Mouse (Mus musculus) adrenal gland, adult (tissue): Measurements from ENCODE around the gene Mier3.

ENCODE experiments used
- DNase-seq, 2 experiments: peaks; one replicate each; pipeline ENCODE4 v3.0.0; 2022 to 2023; ENCODE audit warnings: low spot score in 1 of 2; ENCODE audit not compliant: inconsistent age in 2 of 2

Mier3 gene

DNA sequence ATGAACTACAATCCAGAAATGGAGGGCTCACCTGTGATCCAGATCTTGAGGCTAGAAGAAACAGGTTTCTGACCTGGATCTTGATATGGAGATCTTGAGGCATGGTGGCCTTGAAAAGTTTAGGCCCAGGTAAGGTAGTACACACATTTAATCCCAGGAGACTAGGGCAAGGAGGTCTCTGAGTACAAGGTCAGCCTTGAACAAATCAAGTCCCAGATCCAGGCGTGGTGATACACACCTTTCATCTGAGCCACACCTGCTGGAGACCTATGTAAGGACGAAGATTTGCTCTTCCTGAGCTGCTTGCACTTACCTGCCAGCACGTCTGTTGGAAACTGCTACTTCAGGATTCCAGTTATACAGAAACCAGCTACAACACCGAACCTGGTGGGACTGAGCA is at the start of gene Mier3:
Gene Mier3 (plus strand): TSS at position 301 of the 400 bp plus-strand sequence.
- no peak for DNase-seq

DNA sequence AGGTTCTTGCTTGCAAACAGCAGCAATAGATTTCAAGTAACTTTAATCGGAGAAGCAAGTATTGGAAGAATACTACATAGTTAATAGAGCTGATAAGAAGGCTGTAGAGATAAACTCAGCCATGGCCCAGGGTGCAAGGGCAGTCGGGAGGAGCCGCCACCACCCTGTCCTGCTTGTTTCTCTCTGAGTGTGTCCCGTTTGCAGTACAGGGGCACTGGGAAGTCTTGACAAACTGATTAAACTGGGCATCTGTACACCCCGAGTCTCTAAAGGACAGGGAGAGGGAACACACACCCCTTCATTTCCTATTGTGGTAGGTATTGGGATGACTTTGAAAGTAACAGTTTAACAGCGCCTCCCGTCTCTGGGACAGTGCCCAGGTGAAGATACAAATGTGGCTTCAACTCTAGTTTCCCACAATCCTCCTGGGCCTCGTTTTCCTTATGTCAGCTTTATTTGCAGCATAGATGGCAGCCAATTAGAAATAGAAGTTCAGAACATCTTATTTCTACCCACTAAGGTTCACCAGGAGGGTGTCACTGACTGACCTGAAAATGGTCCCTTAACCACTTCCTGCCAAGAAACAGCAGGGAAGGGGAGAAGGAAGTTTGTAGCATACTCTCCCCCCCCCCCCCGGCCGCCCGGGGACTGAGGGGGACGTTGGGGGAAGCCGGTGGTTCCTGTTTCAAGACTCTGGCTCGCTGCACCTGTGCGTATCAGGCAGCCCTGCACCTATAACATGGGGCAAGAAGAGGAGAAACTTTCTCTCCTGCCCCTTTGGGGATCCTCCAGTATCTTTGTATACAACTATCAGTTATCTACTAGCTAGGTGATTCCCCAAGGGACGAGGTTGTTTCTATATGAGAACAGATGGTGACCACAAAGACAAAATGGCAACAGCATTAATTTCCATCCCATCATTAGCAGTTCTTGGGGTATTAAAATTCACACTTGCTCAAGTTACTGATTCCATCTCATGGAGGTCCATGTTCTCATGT is 46.3 kb upstream of the Mier3 start:
- DNase-seq = no peak

DNA sequence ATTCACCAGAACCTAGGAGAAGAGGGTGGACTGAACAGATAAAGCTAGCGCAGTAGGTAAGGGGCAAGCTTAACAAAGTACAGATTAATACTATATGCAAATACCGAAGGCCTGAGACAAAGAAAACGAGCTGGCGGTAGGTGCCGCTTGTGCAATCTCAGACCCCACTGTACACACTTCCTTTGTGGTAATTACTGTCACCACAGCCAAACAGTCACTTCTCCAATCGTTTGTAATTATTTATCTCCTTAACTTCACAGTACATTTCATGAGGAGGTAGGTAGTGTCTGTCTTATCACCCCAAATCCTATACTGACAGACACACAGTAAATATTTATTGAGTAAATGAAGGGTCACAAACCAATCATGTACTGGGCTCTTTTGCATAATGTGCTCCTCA is 40.5 kb upstream of the Mier3 start:
- no peak for DNase-seq

DNA sequence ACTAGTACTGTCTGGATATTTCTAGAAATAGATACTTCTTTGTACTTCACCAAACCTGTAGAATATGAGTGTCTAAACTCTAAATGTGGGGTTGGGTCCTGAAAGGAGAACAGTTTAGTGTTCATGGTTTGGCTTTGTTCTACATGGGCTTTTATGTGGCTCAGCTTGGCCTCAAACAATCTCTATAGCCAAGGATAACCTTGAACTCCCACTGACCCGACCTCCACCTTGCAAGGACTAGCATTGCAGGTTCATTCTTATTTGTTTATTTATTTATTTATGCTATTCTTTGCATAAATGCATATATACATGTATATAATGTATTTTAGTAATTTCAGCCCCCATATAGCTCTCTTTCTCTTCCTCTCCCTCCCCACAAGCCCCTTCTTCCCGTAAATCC is 37.1 kb upstream of the Mier3 start:
- DNase-seq = no peak

DNA sequence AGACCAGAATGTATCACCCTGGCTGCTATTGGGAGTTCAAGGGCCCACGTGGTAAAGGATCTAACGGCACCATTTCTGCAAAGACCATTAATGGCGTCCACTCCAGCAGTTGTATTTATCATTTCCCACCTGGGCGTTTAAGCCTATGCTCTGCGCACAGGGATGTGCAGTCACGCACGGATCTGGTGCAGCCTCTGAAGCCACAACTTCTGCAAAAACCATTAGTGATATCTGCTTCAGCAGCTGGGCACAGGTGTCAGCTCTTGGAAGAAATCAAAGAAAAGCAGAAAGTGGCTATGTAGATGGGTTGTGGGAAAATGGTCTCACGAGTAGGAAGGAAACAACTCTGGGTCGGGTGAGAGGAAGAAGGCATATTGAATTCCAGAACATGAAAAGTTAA is 34.6 kb upstream of the Mier3 start:
- no peak for DNase-seq

DNA sequence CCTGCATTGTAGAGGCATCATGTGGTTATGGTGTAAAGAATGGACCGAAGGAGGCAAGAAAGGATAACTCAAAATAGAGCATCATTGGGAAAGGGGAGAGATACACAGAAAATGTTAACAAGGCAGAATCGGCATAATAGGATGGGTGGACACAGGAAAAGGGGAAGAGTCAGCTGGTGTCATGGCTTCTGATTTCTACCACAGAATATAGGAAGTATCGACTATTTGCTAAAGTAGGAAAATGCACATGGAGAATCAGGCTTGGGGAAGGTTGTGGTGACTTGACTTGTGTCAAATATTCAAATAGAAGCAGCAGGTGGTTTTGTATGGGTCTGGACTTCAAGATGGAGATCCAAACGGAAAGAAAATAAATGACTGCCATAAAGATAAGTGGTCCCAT is 33.5 kb upstream of the Mier3 start:
- no peak for DNase-seq

DNA sequence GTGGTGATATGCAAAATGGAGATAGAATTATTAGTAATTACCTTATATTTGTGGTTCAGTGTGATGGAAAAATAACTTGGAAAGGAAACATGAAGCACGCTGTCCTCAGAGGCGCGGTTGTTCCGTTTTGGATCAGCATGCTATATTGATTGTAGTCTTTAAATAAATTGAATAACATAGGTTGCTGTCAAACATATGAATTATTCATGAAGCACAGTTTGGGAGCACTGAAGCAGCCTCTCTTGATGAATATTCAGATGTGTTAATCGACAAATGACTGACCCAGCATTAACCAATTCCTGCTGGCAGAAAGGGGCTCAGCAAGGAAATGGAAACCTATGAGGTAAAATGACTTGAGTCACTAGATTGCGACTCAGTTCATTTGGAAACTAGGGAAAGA is 29.8 kb upstream of the Mier3 start:
- no peak for DNase-seq

DNA sequence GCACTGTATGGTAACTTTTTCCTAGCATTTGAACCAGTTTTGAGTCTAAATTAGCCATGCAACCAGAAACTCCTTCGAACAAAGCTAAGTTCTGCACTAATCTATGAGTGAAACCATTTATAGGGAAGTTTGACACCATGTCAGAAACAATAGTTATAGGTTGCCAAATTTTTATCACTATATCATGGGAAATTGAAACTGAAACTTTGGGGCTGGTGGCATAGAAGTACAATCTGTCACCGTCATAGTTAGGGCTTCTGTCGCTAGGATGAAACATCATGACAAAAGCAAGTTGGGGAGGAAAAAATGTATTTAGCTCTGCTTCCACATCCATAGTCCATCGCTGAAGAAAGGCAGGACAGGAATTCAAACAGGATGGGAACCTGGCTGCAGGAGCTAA is 25.5 kb upstream of the Mier3 start:
- DNase-seq = no peak

DNA sequence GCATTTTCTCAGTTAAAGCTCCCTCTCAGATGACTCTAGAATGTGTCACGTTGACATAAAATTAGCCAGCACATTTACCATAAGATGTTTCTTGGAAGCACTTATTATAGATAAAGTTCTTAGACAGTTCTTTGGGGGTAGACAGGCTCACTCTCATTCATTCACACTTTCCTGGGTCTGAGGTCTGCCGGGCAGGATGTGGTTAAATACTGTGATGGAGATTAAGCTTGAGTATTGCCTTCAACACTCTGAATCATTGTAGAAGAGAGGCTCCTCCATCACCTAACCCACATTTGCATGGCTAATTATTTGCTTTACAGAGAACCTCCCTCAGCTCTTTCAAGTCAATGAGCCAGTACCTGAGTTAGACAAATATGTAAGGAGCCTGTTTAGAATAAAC is 24.9 kb upstream of the Mier3 start:
- DNase-seq = no peak

DNA sequence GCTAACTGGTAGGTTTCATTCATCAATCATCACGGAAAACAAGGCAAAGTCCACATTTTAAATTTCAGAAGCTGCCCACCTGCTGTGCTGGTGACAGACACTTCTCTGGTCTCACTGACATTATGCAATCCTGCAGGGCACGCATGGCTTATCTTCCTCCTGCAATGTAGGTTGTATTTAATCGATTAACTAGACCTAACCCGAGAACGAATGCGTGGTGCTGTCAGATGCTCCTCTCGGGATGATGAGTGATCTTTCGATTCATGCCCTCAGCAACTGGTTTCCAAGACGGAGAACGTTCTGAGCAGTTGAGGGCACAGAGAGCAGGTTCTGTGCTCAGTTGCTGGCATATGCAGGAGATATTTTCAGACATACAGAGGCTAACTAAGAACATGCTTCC is 24.5 kb upstream of the Mier3 start:
- DNase-seq = no peak

DNA sequence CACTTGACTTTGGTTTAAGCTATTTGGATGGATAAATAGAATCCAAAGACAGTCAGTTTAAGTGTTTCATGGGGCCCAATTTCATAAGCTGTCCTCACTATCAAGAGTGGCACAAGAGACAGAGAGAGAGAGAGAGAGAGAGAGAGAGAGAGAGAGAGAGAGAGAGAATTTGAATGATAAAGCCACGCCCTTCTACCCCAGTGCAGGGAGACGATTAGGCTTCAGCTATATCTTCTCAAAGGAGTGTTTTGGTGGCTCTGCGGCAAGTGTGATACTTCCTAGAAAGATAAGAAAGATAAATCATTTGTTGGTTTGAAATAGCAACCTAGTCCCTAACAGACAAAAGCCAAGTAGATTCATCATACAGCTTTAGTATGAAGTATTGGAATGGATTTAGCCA is 24.0 kb upstream of the Mier3 start:
- no peak for DNase-seq

DNA sequence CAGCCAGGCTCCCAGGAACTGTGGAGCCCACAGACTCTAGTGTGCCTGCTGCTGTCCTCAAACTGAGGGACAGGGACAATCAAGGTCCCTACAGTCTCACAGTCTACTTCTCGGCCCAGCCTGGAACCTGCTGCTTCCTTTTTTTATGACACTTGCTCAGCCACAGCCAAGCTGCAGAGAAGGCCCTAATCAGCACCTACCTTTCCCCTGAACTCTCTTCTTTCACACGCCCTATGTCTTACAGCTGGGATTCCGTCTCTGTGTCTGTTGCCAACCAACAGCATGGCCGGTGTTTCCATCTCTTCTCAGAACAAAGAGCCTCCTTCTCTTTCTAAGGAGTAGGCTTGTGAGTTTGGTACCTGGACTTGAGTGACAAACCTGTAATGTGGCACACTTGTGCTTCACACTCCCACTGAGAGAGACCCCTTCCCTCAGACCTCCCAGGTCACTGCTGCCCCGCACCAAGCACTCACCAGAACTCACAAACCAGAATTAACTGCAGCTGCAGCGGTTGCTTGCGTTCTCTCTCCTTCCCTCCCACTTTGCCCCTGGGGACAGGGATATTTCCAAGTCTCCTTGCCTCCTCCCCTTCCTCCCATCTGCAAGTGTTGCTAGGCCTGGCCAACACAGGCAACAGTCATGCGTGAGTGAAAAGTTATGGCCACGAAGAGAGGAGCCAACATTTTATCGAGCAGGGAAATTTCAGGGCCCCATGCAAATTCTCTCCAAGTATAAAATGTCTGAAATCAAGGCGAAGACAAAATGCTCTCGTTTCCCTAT is 22.1 kb upstream of the Mier3 start:
- no peak for DNase-seq

DNA sequence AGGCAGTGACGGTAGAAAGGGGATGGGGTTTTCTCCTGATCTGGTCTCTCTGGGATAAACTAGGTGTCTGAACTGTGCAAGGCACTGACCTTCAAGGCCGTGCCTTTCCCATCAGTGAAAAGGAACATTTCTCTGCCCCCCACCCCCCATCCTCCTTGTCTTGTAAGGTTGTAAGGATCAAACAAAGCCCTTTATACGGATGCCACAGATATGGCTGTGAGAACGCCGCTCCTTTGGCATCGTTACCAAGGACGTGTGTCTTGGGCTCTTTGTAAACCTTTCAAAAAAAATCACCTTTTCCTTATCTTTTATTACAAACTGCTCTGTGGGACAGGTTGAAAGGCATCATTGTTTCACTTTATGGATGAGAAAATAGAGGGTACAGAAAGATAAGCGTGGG is 21.3 kb upstream of the Mier3 start:
- DNase-seq = no peak

DNA sequence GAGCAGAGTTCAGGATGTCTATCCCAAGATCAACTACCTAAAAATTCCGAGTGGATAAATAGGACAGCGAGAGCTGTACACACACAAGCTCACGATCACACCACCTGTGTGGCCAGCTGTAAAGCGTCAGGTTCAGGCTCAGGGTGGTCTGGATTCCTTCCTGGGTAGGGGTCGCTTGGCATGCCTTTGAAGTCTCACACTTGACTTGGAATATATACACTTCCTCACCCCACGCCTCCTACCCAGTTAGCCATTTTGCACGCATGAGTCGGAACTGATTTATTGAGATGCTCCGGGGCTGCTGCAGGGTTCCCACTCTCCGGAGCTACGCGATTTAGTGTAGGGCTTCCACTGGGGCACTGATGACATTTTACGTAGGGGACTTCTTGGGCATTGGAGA is 20.7 kb upstream of the Mier3 start:
- peak; percentile 5 to 33 for DNase-seq

DNA sequence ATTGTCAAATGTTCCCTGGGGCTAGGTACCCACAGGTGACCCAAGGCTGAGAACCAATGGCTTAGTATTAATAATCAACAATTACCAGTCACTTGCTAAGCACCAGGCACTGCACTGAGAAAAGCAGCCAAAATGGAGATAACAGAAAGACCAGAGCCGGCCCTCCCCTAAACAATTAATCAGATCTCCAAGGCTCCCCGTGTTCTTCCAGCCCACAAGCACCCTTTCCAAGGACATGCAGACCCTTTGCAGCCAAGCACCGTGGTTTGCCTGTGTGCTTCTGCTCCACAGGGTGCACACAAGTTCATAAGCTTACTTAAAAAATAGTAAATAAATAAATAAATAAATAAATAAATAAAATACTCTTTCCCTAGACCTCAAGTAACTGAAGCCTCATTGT is 20.2 kb upstream of the Mier3 start:
- DNase-seq = peak; percentile 57 to 58

DNA sequence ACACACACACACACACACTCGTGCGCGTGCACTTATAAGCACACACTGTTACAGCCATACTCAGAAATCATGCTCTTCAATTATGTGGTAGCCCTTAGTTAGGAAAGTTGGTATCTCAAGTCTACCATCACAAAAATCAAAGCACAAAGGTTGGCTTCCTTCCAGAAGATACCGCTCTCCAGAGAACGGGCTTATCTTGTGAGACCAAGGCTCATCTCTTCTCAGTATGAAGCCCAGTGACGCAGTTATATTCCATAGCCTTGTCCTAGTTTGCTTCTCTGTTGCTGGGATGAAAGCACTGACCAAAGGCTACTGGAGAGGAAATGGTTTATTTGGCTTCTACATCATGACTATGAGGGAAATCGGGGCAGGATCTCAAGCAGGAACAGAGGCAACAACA is 12.8 kb upstream of the Mier3 start:
- DNase-seq = peak; percentile 9 to 60

DNA sequence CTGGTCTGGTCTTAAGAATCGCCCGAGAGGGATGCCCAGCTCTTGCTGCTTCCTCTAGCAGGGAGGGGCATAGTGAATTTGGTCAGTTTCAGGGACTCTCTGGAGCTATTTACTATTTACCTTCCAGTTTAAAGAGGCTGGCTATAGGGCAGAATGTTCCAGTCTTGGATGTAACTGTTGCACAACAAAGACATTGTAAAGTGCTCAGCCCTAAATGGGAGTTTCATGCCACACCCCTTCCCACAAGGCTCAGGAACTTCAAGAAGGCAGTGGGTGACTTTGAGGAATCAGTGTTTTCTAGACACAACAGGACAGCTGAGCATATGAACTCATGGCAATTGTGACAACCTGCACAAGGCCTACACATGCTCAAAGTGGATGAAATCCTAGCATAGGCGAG is 3.9 kb upstream of the Mier3 start:
- no peak for DNase-seq

DNA sequence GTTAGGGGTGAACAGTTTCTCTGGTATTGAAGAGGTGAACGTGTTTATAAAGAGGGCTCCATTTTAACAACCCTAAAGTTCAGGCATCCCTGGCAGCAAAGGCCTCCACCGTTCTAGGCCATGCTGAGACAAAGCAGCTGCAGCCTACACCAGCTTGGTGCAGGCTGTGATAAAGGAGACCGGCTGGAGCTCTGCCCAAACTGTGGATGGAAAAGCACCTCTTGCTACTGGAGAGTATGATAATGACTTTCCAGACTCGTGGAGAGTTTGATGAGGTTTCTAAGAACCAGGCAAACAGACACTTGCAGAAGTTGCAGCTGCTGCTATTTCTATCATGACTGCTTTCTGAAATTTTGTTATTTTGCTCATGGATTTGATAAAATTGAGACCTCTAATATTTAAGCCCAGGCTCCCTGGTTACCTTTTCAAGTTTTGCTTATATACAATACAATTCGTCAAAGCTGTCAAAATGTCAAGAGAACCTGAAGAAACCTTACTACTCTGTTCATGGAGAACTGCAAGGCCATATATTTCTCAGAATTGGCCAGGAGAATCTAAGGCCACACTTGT is 3.4 kb downstream of the Mier3 start:
- no peak for DNase-seq

DNA sequence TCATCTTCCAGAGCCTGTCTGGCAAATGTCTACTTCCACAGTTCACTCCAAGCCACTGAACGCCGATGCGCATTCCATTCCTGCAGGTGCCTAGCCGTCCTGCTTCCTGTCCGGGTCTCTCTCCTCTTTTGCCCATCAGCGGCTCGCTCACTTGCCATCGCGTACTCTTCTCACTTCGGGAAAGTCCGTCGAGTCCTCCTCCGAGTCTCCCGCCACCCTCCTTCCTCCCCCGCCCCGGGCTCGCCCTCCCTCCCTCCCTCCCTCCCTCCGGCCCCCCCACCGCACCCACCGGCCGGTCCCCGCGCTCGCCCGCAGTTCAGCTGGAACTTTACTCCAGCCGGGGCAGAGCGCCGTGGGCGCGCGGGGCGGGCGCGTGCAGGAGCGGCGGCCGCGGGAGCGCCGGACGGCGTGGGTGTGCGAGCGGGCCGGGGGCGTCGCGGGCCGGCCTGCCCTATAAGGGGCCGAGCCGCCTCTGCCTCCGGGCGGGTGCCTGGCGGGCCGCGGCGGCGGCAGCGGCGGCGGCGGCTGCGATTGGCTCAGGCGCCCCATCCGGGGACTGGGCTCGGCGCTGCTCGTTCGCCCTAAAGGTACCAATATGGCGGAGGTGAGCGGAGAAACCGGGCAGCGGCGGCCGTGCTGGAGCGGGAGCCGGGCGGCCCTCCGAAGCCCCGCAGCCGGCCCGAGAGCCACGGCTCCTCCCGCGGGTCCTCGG is 5.1 kb downstream of the Mier3 start:
- peak; percentile 92 to 97 for DNase-seq

DNA sequence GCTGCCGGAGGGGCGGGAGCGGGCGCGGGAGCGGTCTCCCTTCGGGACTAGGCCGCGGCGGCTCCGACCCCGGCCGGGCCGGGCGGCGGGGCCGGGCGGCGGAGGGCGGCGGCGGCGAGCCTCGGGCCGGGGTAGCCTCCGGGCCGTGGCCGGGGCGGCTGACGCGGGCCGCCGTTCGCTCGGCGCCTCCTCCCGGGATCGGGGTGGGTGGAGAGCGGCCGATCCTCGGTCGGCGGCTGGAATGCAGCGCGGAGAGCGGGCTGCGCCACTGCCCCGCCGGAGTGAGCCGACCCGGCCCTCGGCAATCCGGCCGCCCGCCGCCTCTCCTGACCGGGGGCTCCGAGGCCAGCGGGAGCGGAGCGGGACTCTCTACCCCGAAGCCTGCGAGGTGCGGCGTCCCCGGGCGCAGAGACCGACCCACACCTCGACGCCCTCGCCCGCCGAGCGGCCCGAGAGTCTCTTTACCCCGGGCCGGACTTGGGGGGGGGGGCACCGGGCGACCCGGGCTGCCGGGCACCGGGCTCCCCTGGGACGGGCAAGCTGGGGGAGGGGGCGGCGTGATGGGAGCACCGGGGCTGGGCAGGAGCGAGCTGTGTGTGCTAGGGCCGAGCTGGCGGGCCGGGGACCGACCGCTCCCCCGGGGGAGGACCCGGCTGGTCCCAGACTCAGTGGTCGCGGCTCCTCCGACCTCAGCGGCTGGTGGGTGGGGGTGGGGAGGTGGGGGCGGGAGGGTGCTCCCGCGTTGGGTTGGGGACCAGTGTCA is 5.9 kb downstream of the Mier3 start:
- DNase-seq = peak in 1 of 2 experiments; percentile 85
